Mouse (Mus musculus): ENCODE measurements around the gene Utrn.

Utrn gene

GRCm38 (mm10) chr10:12836048-12836816 lies 32.9 kb downstream of the Utrn start:
- DNase-seq (ENCODE audit: low spot score in 2 of 2): no peak

GRCm38 (mm10) chr10:12834215-12834614 lies 35.0 kb downstream of the Utrn start:
- DNase-seq (ENCODE audit: low spot score in 2 of 2): no peak

- DNase-seq (ENCODE audit: low spot score in 2 of 2): no peak
Observed at GRCm38 (mm10) chr10:12832163-12832562, 37.0 kb downstream of the Utrn start.

- no peak for DNase-seq (ENCODE audit: low spot score in 2 of 2)
Observed at GRCm38 (mm10) chr10:12827778-12828177, 41.4 kb downstream of the Utrn start.

- no peak for DNase-seq (ENCODE audit: low spot score in 2 of 2)
Observed at GRCm38 (mm10) chr10:12827306-12827705, 41.9 kb downstream of the Utrn start.

GRCm38 (mm10) chr10:12826760-12827281 lies 42.3 kb downstream of the Utrn start:
- DNase-seq (ENCODE audit: low spot score in 2 of 2): no peak

GRCm38 (mm10) chr10:12824386-12824785 lies 44.8 kb downstream of the Utrn start:
- no peak for DNase-seq (ENCODE audit: low spot score in 2 of 2)

GRCm38 (mm10) chr10:12823437-12824219 lies 45.5 kb downstream of the Utrn start:
- DNase-seq (ENCODE audit: low spot score in 2 of 2): no peak

- no peak for DNase-seq (ENCODE audit: low spot score in 2 of 2)
Observed at GRCm38 (mm10) chr10:12820978-12821735, 48.0 kb downstream of the Utrn start.

- DNase-seq (ENCODE audit: low spot score in 2 of 2): peak in 1 of 2 experiments; percentile 61
Observed at GRCm38 (mm10) chr10:12817409-12817808, 51.8 kb downstream of the Utrn start.

GRCm38 (mm10) chr10:12816530-12816929 lies 52.6 kb downstream of the Utrn start:
- DNase-seq (ENCODE audit: low spot score in 2 of 2): no peak

GRCm38 (mm10) chr10:12814411-12814810 lies 54.8 kb downstream of the Utrn start:
- no peak for DNase-seq (ENCODE audit: low spot score in 2 of 2)

GRCm38 (mm10) chr10:12813881-12814280 lies 55.3 kb downstream of the Utrn start:
- DNase-seq (ENCODE audit: low spot score in 2 of 2): no peak

- DNase-seq (ENCODE audit: low spot score in 2 of 2): peak; percentile 41 to 58
Observed at GRCm38 (mm10) chr10:12813211-12813811, 55.9 kb downstream of the Utrn start.

- DNase-seq (ENCODE audit: low spot score in 2 of 2): no peak
Observed at GRCm38 (mm10) chr10:12812680-12813079, 56.5 kb downstream of the Utrn start.

- no peak for DNase-seq (ENCODE audit: low spot score in 2 of 2)
Observed at GRCm38 (mm10) chr10:12810816-12811215, 58.3 kb downstream of the Utrn start.

GRCm38 (mm10) chr10:12809702-12810101 lies 59.5 kb downstream of the Utrn start:
- DNase-seq (ENCODE audit: low spot score in 2 of 2): no peak

- no peak for DNase-seq (ENCODE audit: low spot score in 2 of 2)
Observed at GRCm38 (mm10) chr10:12808467-12808866, 60.7 kb downstream of the Utrn start.

- DNase-seq (ENCODE audit: low spot score in 2 of 2): no peak
Observed at GRCm38 (mm10) chr10:12807706-12808105, 61.5 kb downstream of the Utrn start.

GRCm38 (mm10) chr10:12805826-12806225 lies 63.3 kb downstream of the Utrn start:
- no peak for DNase-seq (ENCODE audit: low spot score in 2 of 2)

- no peak for DNase-seq (ENCODE audit: low spot score in 2 of 2)
Observed at GRCm38 (mm10) chr10:12803939-12804338, 65.2 kb downstream of the Utrn start.

- DNase-seq (ENCODE audit: low spot score in 2 of 2): no peak
Observed at GRCm38 (mm10) chr10:12799416-12799815, 69.7 kb downstream of the Utrn start.

All from spleen, postnatal 10 days (tissue).